Mouse (Mus musculus) olfactory bulb, adult 2 months (tissue): ENCODE data around the gene Nelfcd.

ENCODE experiments used
- CTCF ChIP-seq: fragments of 200-500 bp; IDR thresholded peaks from 2 replicates; pipeline ENCODE4 v1.5.1; 2012; ENCODE audit warnings: low read depth, mild to moderate bottlenecking, low read length, moderate library complexity; ENCODE audit not compliant: insufficient read depth
- POLR2A ChIP-seq: fragments of 200-500 bp; IDR thresholded peaks from 2 replicates; pipeline ENCODE4 v1.6.1; 2012; ENCODE audit warnings: mild to moderate bottlenecking, low read depth, low read length, moderate library complexity; ENCODE audit not compliant: insufficient read depth

- TF ChIP-seq CTCF (no peak), POLR2A (no peak)
Measured at GRCm38 (mm10) chr2:174470333-174470732, 54.7 kb downstream of the Nelfcd start.
